Mouse (Mus musculus) frontal cortex, adult (tissue): ENCODE results near the gene Crocc.

Experiments used
- ATAC-seq: cut with Nextera tagmentation; 2 replicates; pipeline ENCODE4 v1.9.2; 2017; ENCODE audit warnings: mild to moderate bottlenecking, moderate library complexity, mixed read lengths; ENCODE audit not compliant: low TSS enrichment

Crocc gene

DNA sequence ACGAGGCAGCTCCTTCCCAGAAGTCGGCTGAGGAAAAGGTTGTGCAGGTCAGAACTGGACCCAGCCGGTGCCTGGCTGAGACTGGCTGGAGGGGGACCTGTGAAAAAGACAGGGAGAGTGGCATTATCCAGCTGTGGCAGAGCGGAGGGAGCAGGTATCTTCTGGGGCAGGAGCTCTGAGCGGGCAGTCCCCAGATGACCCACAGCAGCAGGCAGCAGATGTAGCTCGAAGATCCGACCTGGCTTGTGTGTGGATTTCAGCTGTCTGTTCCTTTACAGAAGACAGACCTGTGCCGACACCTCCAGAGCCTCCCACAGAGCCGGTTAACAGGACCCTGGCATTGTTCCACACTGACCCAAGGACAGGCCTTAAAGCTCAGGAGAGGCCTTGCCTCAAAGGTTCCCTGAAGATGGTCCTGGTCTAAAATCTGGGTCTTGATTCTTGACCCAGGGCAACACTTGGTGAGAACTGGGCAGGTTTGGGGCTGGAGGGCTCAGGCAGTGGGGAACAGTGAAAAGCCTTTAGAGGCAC, 7.2 kb upstream of the Crocc start:
- no peak for ATAC-seq

DNA sequence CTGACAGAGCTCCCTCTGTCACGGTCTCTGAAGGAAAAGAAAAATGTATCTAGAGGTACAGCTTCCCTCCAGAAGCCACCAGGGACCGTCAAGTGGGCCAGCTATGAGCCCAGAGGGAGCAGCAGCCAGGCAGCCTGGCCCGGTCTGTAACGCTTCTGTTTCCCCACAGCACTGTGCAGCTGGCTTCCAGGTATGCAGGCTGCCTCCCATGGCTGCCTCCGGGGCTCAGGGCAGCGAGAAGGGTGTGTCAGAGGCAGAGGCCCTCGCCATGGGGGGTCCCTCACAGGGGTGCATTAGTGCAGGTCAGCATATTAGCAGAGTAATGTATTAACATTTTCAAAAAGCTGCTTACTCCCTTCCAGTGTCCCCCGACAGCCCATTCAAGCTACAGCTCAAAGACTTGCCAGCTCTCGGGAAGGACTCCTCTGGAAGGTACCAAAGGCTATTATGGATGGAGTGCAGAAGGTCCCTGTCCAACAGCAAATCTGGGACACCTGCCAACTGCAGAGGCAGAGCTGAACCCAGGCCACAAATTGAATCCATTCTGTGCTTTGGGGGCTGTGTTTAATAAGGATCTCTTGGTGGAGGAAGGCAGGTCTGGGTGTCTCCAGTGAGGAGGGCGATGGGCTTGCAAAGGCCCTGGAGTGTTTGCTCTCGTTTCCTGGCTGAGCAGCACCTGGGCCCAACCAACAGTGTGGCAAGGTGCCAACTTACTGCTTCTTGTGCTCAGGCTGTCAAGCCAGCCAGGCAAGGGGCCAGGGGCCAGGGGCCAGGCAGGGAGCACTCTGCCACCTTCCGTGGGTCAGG, 6.6 kb upstream of the Crocc start:
- no peak for ATAC-seq

- ATAC-seq = peak; percentile 68
Observed at GRCm38 (mm10) chr4:141065123-141065522, 4.8 kb upstream of the Crocc start.

DNA sequence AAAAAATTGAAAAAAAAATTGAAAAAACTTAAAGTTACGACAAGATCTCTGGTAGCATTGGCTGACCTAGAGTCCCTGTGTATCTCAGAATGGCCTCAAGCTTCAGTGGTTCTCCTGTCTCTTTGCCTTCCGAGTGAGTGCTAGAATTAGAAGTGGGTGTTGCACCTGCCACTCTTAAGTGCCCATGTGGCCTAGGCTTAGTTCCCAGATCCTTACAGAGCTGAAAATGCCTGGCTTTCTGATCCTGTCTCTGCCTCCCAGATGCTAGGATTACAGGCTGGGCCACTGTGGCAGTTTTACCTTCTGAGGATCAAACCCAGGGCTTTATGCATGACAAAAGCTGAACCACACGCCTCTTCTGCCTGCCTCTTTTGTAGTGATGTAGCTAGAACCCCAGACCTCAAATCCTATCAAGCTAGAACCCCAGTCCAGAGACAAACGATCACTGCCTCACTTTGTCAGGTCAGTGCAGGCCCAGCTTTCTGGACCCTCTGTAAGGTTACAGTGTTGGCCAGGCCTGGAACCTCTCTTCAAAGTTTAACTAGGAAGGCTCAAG, 3.8 kb upstream of the Crocc start:
- ATAC-seq = no peak

- peak; percentile 53 for ATAC-seq
Observed at GRCm38 (mm10) chr4:141059616-141060425, 529 bp downstream of the Crocc start.

DNA sequence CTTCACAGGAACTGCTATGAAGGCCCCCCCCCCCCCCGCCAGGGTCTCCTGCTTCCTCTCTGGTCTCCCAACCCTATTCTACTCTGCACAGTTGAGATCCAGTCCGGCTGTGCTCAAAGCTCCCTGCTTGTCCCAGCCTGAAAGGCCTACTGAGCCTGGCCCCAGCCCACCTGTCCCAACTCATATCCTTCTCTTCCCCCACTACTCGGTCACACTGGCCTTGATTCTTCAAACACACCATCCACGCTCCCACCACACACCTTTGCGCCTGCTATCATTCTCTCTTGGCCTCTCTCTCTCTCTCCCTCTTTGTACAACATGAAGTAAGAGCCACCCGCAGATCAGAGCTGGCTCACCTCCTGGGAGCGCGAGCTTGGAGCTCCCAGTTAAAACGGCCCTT, 1.5 kb downstream of the Crocc start:
- no peak for ATAC-seq

DNA sequence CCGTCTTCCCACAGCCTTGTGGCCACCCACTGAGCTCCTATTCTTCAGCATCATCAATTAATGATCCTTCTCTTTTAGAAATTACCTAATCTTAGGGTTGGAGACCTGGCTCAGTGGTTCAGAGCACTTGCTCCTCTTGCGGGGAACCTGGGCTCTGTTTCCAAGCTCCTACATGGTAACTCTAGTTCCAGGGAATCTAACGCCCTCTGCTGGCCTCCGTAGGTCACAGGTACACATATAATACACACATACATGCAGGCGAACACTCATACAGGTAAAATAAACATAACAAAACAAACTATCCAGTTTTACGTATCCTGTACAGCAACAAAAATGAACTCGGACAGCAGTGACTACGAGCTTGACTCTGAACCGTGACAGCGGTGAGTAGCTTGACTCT, 3.4 kb downstream of the Crocc start:
- no peak for ATAC-seq

DNA sequence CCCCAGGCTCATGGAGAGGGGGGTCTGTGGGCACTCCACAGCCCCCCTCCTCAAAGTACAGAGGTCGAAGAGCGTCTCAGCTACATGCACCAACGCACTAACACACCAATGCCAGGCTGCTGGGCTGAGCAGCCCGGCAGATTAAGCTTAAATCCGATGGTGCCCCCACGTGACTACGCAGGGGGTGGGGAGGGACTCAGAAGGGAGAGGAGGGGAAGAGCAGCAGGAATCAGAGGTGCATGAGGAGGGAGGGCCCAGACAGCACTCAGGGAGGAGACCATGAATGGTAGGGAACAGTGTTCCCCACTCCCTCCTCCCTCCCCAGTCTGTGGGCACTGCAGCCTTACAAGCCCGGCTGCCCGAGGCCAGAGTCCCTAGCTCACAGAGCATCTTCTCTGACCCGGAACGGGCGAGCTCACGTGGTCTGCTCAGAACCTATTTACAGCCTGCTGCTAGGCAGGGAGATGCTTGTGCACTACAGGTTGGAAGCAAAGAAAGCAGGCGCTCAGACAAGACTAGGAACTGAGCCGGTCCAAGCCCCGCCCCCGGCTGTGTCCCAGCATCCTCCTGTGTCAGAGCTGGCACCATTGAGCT, 6.7 kb downstream of the Crocc start:
- peak; percentile 83 for ATAC-seq

DNA sequence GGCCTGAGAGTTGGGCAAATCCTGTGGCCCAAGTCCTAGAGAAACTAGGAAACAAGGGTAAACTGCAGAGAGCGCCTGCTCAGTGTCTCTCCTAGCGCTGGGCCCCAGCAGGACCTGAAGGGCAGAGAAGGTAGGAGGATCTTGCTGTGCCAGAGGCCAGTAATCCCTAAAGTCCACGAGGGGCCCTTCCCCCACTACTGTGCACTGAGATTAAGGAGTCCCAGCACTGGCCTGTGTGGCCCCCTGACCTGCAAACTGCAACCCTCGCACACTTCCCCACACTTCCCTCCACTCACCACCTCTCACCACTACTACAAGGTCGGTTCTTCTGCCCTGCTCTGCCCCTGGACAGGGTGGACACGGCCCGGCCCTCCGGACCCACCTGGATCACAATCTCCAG, 7.2 kb downstream of the Crocc start:
- no peak for ATAC-seq

- ATAC-seq = no peak
Observed at GRCm38 (mm10) chr4:141052442-141052841, 7.9 kb downstream of the Crocc start.

- ATAC-seq = 0 out of 2 replicates have a peak, but pooled peaks have one; percentile 24
Observed at GRCm38 (mm10) chr4:141049476-141049835, 10.9 kb downstream of the Crocc start.

DNA sequence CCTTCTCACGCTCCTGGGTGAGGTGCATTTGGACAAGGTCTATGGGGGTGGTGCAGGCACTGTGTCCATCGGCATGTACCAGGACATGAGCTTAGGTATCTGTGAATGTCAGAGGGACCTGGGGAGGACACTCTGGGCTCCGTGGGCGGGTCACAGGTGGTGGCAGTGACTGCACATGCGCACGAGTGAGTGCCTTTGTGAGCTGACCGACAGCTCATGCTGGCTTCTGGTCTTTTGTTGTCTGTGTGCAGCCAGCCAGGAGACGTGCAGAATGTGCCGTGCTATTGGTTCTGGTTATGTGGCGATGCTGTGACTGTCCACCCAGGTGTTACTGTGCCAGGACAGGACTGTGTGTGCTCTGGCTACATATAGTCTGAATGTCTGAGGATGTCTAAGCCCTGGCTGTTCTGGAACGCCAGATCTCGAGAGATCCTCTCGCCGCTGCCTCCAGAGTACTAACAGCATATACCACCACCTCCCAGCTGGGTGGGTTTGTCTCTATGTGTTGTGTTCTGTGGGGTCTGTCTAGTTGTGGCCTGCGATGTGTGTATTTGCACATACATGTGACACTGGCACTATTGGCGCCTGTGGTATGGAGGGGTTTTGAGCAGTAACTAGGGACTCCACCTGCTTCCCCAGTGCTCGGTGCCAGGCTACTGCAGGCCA, 11.4 kb downstream of the Crocc start:
- no peak for ATAC-seq

DNA sequence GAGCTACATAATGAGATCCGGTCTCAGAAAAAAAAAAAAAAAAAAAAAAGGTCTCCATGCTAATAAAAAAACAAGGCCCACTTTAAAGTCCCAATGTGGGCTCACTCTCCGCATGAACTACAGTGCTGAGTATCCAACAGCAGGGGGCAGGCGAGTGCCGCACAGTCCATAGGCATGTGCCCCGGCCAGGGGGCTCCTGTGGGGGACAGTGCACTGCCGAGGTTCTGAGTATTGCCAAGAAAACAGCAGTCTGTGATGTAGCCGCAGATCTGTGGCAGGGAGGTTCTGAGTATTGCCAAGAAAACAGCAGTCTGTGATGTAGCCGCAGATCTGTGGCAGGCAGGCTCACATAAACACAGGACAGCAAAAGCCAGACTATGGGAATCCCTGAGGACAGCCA, 15.5 kb downstream of the Crocc start:
- ATAC-seq = peak; percentile 41; the same call in 1 of the 2 replicates

DNA sequence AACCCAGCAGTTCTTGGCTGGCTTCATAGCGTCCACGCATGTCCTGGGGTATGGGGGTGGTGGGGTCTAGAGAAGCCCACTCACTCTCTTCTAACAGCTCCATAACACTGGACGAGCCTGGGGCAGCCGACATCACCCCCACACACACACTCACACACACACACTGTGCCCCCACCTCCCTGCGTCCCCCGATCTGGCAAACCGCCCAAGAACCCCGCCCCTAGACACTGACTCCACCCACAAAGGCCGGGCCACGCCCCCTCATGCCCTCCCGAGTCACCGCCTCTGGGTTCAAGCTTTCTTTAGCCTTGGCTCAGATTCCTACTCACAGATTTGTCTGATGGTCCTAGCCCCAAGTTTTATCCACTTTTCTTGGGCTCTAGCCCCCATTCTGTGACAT, 19.2 kb downstream of the Crocc start:
- no peak for ATAC-seq

DNA sequence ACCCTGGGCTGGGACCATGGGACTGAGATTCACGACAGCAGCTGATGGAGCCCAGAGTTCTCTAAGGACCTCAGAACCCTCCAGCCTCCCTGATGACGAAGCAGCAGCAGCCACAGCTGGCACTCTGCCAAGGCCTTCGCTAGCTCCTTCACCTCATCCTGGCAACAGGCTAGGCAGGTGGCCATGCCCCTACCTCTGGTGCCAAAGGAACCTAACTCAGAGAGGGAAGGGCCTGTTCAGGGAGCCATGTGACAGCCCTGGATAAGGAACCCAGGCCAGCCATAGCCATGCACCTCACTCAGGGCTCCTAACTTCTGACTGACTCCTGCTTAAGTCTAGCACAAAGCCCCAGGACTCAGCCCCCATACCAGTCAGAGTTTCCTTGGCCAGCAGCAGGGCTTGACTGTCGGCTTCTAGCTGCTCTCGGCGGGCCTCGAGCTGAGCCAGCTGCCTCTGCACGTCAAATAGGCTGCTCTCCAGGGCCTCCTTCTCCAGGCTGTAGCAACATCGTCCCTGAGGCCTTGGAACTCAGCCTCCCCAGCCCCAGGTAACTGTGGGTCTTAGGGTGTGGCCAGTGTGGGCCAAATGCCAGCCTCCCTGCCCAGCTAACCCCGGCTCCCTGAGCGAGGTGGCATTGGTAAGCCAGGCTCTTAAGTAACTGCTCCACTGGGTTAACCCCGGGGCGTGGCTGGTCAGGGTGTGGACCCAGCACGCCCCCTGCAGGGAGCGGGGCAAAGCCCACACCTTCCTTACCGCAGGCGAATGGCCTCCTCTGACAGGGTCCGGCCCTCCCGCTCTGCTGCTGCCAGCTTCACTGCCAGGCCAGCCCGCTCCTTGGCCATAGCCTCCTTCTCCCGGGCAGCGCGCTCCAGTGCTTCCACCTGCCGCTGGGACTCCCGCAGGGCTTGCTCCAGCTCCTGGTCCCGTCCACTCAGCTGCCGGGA, 26.5 kb downstream of the Crocc start:
- ATAC-seq = no peak

DNA sequence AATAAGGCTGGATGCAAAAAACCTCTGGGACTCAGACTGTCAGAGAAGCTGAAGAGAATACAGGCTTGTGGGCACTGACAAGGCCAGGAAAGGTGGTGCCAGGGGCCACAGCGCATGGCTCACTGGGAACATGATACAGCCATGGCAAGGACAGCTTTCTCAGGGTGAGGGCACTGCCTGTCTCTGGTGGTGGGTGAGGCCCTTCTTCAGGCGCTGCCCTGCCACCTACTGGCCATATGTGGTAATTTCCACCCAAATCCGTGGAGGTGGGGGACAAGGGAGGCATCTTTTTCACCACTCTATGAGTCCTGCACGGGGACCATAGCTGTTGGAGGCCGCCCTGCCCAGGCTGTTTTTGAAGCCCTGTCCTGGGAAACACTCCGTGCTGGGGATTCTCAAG, 28.6 kb downstream of the Crocc start:
- peak; percentile 77 for ATAC-seq

DNA sequence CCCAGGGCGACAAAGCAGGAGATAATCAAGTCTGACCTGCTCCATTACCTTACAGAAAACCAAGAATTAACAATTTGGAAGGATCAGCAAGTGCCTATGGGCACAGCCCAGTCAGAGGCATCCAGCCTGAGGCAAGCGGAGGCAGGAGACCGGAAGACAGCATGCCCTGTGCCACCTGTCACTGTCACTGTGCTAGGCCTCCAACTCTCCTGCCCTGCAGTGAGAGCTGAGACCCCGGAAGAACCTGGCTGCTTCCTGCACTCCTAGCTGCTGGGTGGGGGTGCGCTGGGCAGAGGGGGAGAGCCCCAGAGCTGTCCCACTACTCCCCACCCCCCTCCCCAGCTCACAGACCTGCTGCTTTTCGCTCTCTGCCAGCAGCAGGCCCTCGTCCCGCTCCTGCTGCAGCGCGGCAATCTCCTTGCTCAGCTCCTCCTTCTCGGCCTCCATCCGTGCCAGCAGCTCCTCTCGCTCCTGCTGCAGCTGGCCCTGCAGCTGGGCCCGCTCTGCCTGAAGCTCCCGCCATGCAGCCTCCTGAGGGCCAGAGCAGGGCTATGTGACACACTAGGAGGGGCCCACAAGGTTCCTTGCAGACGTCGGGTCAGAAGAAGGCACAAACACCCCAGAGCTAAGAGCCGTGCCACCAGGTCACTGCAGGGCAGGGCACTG, 29.7 kb downstream of the Crocc start:
- no peak for ATAC-seq

DNA sequence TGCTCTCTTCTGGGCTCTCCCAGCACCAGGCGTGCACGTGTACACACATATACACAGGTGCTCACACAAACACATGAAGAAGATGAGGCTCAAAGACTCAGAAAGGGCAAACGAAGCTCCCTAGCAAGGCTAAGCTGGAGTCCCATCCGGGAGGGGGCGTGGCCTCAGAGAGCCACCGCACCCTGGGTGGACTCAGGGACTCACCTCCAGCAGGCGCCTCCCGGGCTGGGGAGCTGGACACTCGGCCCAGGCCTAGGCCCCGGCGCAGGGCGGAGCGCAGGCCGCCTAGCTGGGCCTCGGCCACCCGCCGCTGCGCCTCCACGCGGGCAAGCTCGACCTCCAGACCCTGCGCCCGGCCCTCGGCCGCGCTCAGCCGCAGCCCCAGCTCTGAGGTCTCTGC, 35.4 kb downstream of the Crocc start:
- no peak for ATAC-seq

GRCm38 (mm10) chr4:141024052-141024451, 36.3 kb downstream of the Crocc start:
- peak; percentile 80 for ATAC-seq

DNA sequence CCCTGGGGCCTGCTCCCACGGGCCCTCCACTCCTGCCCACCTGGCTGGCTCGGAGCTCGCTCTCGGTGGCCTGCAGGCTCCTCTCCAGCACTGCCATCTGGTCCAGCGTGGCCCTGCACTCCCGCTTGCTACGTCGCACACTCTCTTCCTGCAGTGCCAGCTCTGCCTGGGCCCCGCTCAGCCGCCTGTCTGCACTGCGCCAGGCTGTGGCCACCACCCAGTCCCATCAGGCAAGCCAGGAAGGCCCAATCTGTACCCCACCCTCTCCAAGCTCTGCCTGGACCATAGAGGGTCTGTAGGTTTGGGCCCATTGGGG, 38.8 kb downstream of the Crocc start:
- no peak; the same call in 1 of the 2 replicates for ATAC-seq
